Mouse (Mus musculus): ENCODE data around the gene Fggy. TPM values are rescaled to one million over a fixed set of nuclear protein-coding genes. Genes with fewer than 3 reads are reported as not detected.

Fggy gene
- total and polyA plus RNA-seq, 2 experiments from 2014 or later, result 2.7 to 3.9 TPM

DNA sequence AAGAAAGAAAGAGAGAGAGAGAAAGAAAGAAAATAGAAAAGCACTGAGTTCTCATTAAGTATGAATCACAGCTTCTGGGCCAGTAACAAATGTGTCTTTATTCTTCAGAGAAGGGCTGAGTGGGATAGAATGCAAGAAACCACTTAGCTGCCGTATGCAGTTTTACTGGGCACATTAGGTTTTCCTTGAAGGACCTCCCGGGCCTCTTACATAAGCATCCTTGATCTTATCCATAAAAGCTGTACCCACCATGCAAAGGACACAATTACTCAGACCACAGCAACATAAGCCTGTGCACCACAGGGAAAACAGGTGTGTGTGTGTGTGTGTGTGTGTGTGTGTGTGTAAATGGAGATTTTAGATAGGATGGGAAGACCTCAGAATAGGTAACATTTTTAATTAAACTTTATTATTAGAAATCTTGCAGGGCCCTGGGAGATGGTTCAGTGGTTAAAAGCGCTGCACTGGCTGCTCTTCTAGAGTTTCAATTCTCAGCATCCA, 18.2 kb downstream of the Fggy start:
- 83% methylated on average over 3 of the region's 3 CpGs for WGBS
- no peak overlapping the region for H3K9ac ChIP-seq (replicated peaks; ENCODE audit: low read depth, low read length)
- H3K4me3 ChIP-seq (ENCODE audit: low read depth, low read length), result no peak overlapping the region
- H3K27ac ChIP-seq (ENCODE audit: low read depth), result no peak overlapping the region
- TF ChIP-seq CTCF (IDR thresholded peaks at IDR 0.05; ENCODE audit: low read depth), result no peak
- TF ChIP-seq EP300 (IDR thresholded peaks at IDR 0.05; ENCODE audit: low read depth), result no peak
- H3K4me2 ChIP-seq (ENCODE audit: low read depth, low read length), result no peak overlapping the region
- no peak for ATAC-seq (ENCODE audit: insufficient read depth, low read depth)
- no peaks in the 10 kb centered on the region for H3K4me1 ChIP-seq (ENCODE audit: control insufficient read depth, insufficient read depth)
- no peak for DNase-seq (ENCODE audit: low spot score)
- no peaks in the 10 kb centered on the region for H3K9me3 ChIP-seq (replicated peaks; ENCODE audit: control insufficient read depth, low read length)
- no peaks in the 10 kb centered on the region for H3K27me3 ChIP-seq (ENCODE audit: control insufficient read depth, insufficient read depth, low read length)
- H3K36me3 ChIP-seq (replicated peaks; ENCODE audit: control insufficient read depth, insufficient read depth, low read length), result no peaks in the 10 kb centered on the region

DNA sequence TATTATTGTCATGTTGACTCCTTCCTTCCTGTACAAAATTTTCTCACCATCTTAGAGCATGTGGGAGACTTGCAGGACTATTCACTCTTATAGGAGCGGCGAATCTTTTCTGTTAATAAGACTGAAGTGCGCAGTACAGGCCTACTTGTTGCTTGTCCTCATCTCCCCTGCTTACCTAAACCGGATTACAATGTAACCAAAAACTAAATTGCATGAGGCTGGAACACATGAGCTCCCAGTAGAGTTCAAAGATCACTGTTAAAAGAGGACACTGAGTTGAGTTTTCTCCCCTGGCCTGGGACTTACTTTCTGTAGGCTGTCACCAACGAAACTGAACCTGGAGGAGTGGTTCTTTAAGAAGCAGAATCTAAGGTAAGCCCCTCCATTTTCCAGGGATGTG, 21.9 kb downstream of the Fggy start:
- no peak for DNase-seq (ENCODE audit: low spot score)

DNA sequence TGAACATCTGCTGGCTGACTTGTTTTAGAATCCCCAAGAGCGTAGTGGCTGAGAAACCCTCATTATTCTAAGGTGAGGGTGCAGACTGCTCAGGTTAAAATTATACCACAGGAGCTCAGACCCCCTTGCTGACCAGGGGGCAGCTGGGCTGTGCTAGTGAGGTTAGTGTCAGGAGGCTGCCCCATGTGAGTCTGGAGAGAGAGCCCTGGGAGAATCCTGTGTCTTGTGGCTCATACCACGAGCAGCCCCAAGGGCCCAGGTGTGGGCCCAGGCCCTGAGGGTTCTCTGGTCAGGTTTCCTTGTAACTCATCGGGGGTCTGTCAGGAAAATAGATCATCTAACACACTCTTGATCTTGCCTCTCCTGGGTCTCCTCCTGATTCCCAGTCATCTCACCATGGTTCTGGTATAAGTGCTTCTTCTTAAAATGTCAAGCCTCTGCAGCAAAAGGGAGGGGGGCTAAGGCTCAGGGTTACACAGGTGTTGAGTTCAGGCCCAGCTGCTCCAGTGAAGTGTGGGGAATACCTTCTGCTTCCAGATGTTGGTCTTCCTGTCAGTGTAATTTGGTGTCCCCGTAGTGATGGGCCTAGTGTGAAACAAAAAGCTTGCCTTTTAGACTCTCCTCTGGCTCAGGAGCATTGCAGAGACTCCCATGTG, 26.9 kb downstream of the Fggy start:
- DNase-seq (ENCODE audit: low spot score) (no peak), ATAC-seq (ENCODE audit: insufficient read depth, low read depth) (no peak)
- no peaks in the 10 kb centered on the region for H3K27me3 ChIP-seq (ENCODE audit: control insufficient read depth, insufficient read depth, low read length)
- TF ChIP-seq EP300 (IDR thresholded peaks at IDR 0.05; ENCODE audit: low read depth) (no peak), CTCF (IDR thresholded peaks at IDR 0.05; ENCODE audit: low read depth) (no peak)
- H3K27ac ChIP-seq (ENCODE audit: low read depth), result no peak overlapping the region
- H3K4me2 ChIP-seq (ENCODE audit: low read depth, low read length), result no peak overlapping the region
- no peaks in the 10 kb centered on the region for H3K36me3 ChIP-seq (replicated peaks; ENCODE audit: control insufficient read depth, insufficient read depth, low read length)
- WGBS, result 77% methylated on average over 4 of the region's 4 CpGs
- H3K9ac ChIP-seq (replicated peaks; ENCODE audit: low read depth, low read length), result no peak overlapping the region
- H3K9me3 ChIP-seq (replicated peaks; ENCODE audit: control insufficient read depth, low read length), result no peaks in the 10 kb centered on the region
- H3K4me3 ChIP-seq (ENCODE audit: low read depth, low read length), result no peak overlapping the region
- no peaks in the 10 kb centered on the region for H3K4me1 ChIP-seq (ENCODE audit: control insufficient read depth, insufficient read depth)

More for the DNA sequence above, 21.9 kb downstream of the Fggy start:
- Histone ChIP-seq H3K4me3 (ENCODE audit: low read depth, low read length) (no peak overlapping the region), H3K9me3 (replicated peaks; ENCODE audit: control insufficient read depth, low read length) (no peaks in the 10 kb centered on the region), H3K4me1 (ENCODE audit: control insufficient read depth, insufficient read depth) (no peaks in the 10 kb centered on the region), H3K27ac (ENCODE audit: low read depth) (no peak overlapping the region), H3K9ac (replicated peaks; ENCODE audit: low read depth, low read length) (no peak overlapping the region), H3K36me3 (replicated peaks; ENCODE audit: control insufficient read depth, insufficient read depth, low read length) (no peaks in the 10 kb centered on the region), H3K4me2 (ENCODE audit: low read depth, low read length) (no peak overlapping the region), H3K27me3 (ENCODE audit: control insufficient read depth, insufficient read depth, low read length) (no peaks in the 10 kb centered on the region)
- no peak for ATAC-seq (ENCODE audit: insufficient read depth, low read depth)
- TF ChIP-seq EP300 (IDR thresholded peaks at IDR 0.05; ENCODE audit: low read depth) (no peak), CTCF (IDR thresholded peaks at IDR 0.05; ENCODE audit: low read depth) (no peak)
- WGBS, result 83% methylated on average over 5 of the region's 5 CpGs

DNA sequence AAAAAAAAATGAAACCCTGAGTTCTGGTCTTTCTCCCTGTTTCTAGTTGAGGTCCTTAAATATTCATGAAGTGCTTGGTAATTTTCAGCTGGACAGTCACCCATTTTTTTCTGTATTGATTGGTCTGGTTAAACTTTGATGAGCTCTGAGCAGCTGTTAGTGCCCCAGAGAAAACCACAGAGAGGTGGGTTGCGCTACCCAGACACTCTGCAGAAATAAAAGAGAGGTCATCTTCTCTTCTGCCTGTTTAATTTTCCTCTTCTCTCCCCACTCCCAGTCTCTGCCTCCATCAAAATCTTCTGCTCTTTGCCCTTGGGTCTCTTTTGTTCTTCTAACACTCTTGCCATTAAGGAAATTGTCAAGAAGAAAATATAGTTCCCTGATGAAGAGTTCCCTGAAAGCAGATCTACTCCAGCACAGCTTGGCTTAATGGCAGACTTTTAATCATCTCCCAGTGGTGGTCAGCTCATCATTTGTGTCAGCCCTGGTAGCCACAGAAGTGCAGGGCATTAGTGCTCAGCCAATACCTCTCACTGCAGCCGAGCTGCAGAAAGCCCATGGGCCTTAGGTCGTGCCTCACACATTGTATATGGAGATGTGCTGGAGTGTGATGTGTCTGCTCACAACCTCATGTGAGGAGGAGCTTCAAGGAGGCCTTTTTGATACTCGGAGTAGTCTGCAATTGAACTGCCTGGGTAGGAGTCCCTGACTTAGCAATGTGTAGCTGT, 29.1 kb downstream of the Fggy start:
- ATAC-seq (ENCODE audit: insufficient read depth, low read depth) (no peak), DNase-seq (ENCODE audit: low spot score) (no peak)
- H3K4me2 ChIP-seq (ENCODE audit: low read depth, low read length), result no peak overlapping the region
- no peak overlapping the region for H3K9ac ChIP-seq (replicated peaks; ENCODE audit: low read depth, low read length)
- no peak overlapping the region for H3K27ac ChIP-seq (ENCODE audit: low read depth)
- H3K9me3 ChIP-seq (replicated peaks; ENCODE audit: control insufficient read depth, low read length), result no peaks in the 10 kb centered on the region
- H3K27me3 ChIP-seq (ENCODE audit: control insufficient read depth, insufficient read depth, low read length), result no peaks in the 10 kb centered on the region
- no peaks in the 10 kb centered on the region for H3K4me1 ChIP-seq (ENCODE audit: control insufficient read depth, insufficient read depth)
- no peak for TF ChIP-seq EP300 (IDR thresholded peaks at IDR 0.05; ENCODE audit: low read depth)
- no peak for TF ChIP-seq CTCF (IDR thresholded peaks at IDR 0.05; ENCODE audit: low read depth)
- 84% methylated on average over 4 of the region's 4 CpGs for WGBS
- no peak overlapping the region for H3K4me3 ChIP-seq (ENCODE audit: low read depth, low read length)
- H3K36me3 ChIP-seq (replicated peaks; ENCODE audit: control insufficient read depth, insufficient read depth, low read length), result no peaks in the 10 kb centered on the region

DNA sequence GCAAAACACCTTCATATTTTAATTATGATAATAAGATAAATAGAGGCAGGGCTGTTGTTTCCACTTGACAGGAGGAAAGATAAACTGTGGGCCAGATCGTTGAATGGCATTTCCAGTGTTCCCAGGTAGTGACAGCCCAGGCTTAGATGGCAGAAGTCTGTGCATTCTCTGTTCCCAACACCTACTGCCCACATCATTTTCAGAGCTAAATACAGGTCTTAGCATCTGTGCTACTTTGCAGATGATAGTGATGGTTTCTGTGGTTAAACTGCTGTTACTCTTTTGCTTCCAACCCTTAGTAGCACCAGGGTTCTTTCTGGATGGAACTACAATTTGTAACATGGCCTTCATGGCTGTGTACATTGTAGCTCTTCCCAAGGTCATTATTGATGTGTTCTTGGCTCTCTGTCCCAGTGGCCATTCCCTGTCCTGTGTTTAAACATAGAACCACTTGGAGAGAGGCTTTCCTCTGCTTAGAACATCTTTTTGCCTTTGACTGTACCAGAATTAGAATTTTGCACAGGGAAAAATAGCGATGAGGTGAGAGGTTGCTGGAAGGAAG, 31.5 kb downstream of the Fggy start:
- no peaks in the 10 kb centered on the region for H3K9me3 ChIP-seq (replicated peaks; ENCODE audit: control insufficient read depth, low read length)
- no peak overlapping the region for H3K4me3 ChIP-seq (ENCODE audit: low read depth, low read length)
- no peak for ATAC-seq (ENCODE audit: insufficient read depth, low read depth)
- H3K27me3 ChIP-seq (ENCODE audit: control insufficient read depth, insufficient read depth, low read length), result no peaks in the 10 kb centered on the region
- 69% methylated on average over 2 of the region's 2 CpGs for WGBS
- no peak overlapping the region for H3K4me2 ChIP-seq (ENCODE audit: low read depth, low read length)
- no peaks in the 10 kb centered on the region for H3K4me1 ChIP-seq (ENCODE audit: control insufficient read depth, insufficient read depth)
- H3K9ac ChIP-seq (replicated peaks; ENCODE audit: low read depth, low read length), result no peak overlapping the region
- TF ChIP-seq EP300 (IDR thresholded peaks at IDR 0.05; ENCODE audit: low read depth) (no peak), CTCF (IDR thresholded peaks at IDR 0.05; ENCODE audit: low read depth) (no peak)
- H3K36me3 ChIP-seq (replicated peaks; ENCODE audit: control insufficient read depth, insufficient read depth, low read length), result no peaks in the 10 kb centered on the region
- H3K27ac ChIP-seq (ENCODE audit: low read depth), result no peak overlapping the region
- DNase-seq (ENCODE audit: low spot score), result no peak
